Mouse (Mus musculus) G1E-ER4 (cell line): Measurements from ENCODE around the gene Wars. TPM values are rescaled to one million over a fixed set of nuclear protein-coding genes. Genes with fewer than 3 reads are reported as not detected.

Experiments used
- GATA1 ChIP-seq: IDR thresholded peaks from one replicate; pipeline ENCODE4 v1.8.0; 2012; ENCODE audit warnings: low read length, inconsistent platforms
- polyA plus RNA-seq: library from polyadenylated mRNA; stranded (reverse); fragments of >175 nt; gene quantifications from 2 replicates; pipeline ENCODE4 v1.2.3, GENCODE M21; 2012

Gene Wars
- polyA plus RNA-seq, 1 experiment, result 38.6 TPM

DNA sequence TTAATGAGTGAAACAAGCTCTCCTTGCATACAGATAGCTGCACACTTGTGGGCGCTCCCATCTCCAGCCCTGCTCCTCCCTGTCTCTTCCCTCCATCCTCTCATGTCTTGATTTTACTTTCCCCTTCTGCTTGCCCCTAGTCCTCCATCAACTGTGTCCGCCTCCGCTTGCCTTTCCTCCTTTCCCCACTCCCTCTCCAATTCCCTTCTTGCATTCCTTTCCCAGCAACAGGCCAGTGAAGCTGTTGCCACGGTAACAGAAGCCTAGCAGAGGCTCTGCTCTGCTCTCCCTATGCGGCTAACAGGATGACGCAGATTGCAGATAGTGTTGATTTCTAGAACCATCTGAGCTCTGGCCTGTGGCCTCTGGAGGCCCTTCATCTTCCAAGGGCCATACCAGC is 21.9 kb upstream of the Wars start:
- no peak for TF ChIP-seq GATA1

GRCm38 (mm10) chr12:108914709-108915340 is 20.9 kb upstream of the Wars start:
- no peak for TF ChIP-seq GATA1

- TF ChIP-seq GATA1, result no peak
Observed at GRCm38 (mm10) chr12:108914198-108914597, 20.2 kb upstream of the Wars start.

DNA sequence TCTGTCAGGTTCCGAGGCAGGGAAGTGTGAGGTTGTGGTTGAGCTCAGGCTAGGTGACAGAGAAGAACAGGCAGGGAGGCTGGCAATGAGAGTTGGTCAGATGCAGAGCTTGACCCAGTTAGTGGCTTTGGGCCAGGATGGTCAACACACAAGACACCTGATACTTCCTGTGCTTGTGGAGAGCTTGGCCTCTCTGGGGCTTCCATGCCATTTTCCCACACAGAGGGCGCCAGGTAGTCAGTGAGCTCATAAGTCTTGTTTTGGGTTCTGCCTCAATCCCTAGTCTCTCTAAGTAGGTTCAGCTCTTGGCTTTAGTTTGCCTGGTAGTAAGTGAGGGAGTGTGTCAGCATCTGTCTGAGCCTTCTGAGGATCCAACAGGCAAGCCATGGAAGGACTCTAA is 18.5 kb upstream of the Wars start:
- TF ChIP-seq GATA1, result no peak

DNA sequence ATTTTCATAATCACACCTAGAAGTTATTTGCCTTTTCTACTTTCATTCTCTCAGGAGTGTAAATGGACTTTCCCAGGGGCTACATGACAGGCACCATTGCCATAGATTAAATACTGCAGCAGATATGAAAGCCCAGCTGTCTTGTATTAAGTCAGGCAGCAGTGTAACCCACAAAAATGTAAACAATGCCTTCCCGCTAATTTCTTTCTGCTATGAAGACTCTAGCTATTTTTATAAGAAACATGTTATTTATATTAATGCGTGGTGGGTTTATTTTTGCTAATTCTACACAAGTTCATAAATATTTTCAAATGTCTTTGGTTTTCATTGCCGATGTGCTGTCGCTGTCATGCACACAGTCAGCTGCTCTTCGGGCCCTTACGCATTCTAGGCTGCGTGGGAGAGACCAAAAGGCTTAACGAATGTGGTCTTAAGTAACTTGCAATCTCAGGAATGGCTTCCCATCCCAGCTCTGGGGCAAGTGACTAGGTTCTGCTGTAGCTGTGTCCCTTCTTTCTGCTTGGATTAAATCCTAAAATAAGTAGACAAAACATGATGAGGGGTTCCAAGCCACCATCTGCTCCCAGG is 16.0 kb upstream of the Wars start:
- TF ChIP-seq GATA1, result no peak

DNA sequence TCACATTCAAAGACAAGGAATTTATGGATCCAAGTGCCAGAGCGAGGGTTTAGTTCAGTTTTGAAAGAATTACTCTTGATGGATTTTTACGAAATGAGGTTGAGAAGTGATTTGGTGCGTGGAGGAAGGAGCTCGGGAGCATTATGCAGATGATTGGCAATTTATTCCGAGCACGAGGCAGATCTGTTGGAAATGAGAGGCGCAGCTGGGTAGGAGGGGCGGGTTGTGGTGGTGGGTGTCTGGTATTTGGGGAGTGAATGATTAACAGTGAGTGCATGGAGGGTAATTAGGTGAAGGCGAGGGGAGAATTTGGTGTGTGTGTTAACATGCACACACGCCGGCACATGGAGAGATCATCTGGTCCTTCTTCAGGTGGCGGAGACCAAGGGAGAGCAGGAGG is 12.4 kb upstream of the Wars start:
- TF ChIP-seq GATA1, result no peak

DNA sequence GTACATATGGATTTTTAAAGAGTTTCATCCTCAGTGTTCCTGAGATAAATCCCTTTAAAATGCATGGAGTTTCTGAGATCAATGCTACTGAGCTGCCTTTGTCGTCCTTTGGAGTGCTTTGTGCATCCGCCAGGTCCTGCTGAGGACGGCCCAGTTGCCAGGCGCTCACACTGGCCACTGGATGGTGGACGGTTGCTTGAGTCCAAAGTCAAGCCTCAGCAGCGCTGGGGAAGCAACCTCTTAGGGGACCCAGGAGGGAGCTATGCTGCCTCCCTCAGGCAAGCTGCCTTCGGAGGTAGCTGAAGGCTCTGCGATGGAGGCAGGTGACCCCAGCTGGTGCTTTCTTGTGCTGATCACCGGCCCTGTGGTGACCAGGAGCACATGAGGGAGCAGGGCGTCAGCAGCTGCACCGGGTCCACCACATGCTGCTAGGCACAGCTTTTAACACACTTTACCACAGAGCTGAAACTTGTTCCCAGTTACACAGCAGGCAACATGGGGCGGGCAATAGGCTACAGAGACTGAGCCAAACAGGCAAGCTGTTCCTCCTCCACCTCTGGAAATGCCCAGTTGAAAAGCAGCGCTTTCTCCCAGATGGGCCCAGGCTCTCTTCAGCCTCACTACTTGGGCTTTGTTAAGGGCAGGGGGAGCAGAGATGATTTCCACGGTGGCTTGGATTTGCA is 11.8 kb upstream of the Wars start:
- TF ChIP-seq GATA1, result no peak

DNA sequence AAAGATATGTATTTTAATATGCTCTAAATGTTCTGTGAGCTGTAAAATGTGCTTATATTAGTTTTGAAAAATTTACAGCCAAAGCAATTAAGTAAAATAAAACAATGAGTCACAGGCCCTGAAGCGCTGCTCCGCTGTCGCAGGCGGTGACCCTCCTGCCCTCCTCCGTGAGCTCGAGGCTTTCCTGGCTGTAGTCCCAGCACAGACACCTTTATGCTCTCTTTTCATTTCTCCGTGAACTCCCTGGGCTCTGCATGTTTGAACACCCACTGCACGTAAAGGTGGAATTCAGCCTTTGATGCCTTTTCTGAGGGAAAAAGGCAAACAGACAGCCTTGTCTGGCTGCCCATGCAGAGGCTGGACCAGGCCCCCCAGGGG is 10.3 kb upstream of the Wars start:
- no peak for TF ChIP-seq GATA1

DNA sequence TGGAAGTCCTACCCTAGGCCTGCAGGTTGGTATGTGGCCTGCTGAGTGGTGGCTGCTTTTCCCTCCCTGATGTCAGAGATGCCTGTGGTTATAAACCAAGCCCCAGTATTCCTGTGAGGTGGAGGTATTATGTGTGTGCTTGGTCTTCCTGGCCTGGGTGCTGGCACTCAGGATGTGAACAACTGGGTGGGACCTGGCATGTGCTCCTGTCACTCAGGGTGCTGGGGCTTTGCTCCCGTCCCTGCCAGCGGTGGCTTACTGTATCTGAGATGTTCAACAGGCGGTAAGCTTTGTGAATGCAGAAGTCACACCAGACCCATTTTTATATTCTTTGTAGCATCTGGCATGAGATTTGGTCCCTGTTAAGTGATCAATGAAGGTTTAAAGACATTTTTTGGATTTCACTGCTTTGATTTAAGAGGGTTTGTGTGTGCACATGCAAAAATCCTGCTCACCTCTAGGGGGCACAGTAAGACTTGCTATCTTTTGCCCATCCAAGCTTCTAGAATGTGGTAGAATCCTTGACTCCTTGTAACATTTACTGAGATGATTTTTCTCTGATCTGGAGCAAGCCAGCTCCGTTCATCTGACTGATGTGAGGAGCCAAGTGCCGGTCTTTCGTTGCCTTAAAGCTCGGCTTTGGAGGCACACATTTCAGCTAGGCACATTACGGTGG is 9.8 kb upstream of the Wars start:
- no peak for TF ChIP-seq GATA1

GRCm38 (mm10) chr12:108902940-108903339 is 9.0 kb upstream of the Wars start:
- no peak for TF ChIP-seq GATA1

- no peak for TF ChIP-seq GATA1
Observed at GRCm38 (mm10) chr12:108901346-108901745, 7.4 kb upstream of the Wars start.

DNA sequence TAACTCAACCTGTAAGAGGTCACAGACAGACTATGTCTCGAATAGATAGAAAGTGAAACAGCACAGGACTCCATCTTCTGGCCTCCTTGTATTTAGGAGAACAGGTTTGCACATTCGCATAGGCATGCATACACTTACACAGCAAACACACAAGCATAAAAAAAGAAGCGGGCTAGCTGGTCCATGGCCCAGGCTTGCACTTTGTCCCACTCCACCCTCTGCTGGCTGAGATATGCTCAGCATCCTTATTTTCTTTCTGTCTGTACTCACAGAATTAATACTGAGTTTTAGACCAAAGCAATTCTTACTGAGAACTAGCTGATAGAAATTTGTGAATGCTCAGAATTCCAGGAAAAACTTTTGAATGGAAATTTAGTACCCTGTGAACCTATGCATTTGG is 2.0 kb upstream of the Wars start:
- TF ChIP-seq GATA1, result no peak

DNA sequence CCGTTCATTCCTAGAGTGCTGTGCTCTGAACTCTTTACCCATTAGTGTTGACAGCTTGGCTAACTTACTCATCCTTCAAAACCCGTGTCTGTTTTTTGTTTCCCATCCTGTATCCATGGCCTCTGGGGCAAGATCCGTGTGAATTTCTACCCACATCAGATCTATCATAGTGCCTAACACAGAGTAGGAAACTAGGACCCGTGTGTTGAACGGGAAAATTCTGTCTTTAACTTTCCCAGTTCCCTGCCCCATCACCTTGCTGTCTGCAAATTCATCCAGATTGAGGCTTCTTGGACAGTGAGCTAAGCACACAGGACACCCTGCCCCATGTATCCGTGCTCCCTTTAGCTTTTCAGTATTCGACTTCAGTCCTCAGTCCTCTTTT is 450 bp upstream of the Wars start:
- TF ChIP-seq GATA1, result no peak

DNA sequence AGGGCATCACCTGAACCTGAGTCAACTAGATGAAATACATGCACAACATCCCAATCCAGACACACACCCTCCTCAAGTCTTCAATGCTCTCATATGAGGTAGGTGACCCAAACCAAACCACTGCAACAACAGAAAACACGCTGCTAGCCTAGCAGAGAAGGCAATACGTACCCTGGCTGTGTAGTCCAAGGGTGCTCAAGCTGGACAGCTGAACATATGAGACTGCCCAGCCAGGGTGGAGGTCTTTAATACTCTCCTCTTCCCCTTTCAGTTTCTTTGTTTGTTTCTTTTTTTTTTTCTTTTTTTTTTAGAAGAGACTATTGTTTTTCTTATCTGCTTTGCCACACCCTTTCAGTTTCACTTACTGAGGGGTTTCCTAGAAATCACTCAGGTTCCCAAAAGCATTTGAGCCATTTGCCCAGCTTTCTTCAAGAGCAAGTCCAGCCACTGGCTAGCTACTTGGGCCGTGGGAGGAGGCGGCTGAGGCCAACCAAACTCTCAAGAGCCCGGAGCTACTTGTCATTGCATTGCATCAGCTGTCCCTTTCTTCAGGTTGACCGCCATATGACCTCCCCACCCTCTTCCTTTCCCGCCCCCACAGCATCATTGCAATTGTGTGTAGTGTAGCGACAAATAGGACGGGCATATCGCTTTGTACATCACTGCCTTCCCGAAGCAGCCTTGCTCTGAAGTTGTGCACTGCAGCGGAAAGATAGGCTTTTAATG is 822 bp downstream of the Wars start, which contains the start of gene Wdr25:
Gene Wdr25 (plus strand): TSS at position 643 of the 726 bp plus-strand sequence.
- TF ChIP-seq GATA1, result no peak

DNA sequence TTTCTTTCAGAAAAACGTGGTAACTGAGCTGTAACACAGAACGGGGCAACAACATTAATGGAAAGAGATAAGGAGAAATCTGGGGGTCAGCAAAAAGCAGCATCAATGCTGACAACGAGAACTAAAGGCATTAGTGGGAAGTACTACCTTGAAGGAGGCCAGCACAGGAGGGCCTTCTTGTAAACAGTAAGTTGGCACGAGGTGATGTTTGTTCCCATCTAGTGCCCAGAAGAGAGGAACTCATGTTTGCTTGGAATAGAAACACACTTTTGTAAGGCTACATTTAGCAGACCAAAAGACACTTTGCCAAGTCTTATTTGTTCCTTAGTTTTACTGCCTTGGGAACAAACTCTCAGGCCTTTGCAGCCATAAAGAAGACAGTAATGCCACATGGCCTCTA is 5.3 kb downstream of the Wars start:
- no peak for TF ChIP-seq GATA1

DNA sequence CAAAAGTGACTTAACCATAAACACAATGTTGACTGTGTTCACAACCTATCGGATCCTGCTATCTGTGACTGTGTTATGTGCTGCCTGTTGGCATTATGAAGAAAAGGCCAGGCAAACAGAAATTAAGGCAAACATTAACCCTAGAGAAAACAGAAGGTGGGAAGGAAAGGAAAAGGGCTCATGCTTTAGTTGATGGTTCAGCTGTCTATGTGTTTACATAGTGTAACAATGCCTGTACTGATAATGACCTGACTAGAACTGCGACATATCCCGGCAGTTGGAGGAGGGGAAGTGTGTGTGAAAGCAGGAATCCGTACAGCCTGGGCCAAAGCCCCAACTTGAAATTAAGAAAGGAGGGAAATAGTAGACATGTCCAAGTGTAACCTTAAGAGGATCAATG is 6.9 kb downstream of the Wars start:
- TF ChIP-seq GATA1, result no peak
